Mouse (Mus musculus): Measurements from ENCODE around the gene Ntng1. TPM values are rescaled to one million over a fixed set of nuclear protein-coding genes. Genes with fewer than 3 reads are reported as not detected.

Ntng1 gene
- total and polyA plus RNA-seq, 3 experiments = 0.99 to 2.7 (median 2.0) TPM

- DNase-seq = no peak
Measured at GRCm38 (mm10) chr3:109923788-109924187, 220.0 kb downstream of the Ntng1 start.

GRCm38 (mm10) chr3:109918996-109919395, 224.8 kb downstream of the Ntng1 start:
- no peak for DNase-seq

- no peak for DNase-seq
Measured at GRCm38 (mm10) chr3:109917926-109918694, 225.7 kb downstream of the Ntng1 start.

- no peak for DNase-seq
Measured at GRCm38 (mm10) chr3:109917077-109917476, 226.7 kb downstream of the Ntng1 start.

DNA sequence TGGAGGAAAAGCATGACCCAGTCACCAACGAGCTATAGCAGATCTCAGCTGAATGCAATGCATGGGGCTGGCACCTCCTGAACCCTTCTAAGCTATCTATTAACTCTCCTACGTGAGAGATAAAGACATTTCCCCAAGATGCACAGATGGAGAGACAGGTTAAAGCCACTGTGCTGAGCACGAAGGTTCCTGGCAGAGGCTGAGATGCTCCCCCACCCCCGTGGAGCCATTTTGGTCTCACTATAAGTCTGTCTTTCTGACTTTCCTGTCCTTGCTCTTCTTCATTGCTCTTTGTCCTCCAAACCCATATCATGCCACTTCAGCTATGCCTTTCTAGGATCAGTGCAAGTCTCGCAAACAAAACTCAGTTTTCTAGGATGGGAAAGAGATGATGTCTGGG, 229.6 kb downstream of the Ntng1 start:
- no peak for DNase-seq

- no peak for DNase-seq
Measured at GRCm38 (mm10) chr3:109890600-109890999, 253.2 kb downstream of the Ntng1 start.

DNA sequence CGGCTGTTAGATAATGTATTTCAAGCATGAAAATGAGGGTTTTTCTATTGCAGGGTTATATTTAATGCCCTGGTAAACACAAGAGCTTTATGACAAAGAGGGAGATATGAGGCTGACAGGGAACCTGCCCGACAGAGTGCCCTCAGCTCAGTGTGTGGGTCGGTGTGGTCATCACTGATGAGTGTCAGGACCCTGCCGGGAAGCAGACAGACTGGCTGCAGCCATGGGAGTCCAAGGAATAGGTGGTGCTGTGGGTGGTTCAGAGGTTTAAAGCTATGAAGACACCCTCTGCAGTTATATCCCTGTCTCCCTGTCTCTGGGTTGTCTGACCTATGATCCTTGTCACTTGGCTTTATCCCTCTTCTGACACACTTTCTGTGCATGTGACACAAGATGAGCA, 258.1 kb downstream of the Ntng1 start:
- DNase-seq = no peak

DNA sequence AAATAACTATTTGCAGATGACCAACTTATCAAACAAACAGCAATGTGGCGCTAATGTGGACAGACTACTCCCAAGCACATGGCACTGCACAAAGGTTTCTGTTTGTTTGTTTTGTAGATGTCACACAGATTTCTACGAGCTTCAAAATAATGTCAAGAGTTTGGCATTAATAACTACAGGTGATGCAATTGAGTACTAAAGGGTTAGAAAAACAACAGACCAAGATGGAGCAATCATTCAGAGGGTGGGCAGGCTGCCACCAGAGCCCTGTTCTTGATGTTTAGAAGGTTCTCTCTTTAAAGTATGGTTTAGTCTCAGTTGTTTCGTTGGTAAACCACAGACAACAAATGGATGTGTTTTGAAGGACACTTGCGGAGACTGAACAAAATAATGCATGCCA, 264.8 kb downstream of the Ntng1 start:
- peak; percentile 10 for DNase-seq

GRCm38 (mm10) chr3:109871986-109872385, 271.8 kb downstream of the Ntng1 start:
- DNase-seq = peak; percentile 19

DNA sequence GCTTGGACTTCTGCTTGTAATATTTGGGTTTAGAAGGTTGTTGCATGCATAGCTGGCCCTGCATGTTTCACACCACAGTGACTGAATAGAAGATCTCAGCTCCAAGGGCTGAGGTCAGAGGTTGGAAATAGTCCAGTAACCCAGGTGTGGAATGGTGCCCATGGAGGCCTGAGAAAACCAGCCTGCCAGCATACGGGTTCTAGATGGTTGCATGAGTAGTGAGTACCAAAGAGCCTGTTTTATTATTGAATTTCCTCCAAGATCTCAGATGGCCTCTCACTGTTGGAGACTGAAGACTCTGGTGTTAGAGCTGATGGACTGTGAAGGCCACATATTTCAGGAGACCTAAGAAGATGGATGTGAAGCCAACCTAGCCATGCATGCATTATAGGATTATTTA, 285.5 kb downstream of the Ntng1 start:
- no peak for DNase-seq

GRCm38 (mm10) chr3:109854449-109855155, 289.2 kb downstream of the Ntng1 start:
- DNase-seq = no peak

- DNase-seq = no peak
Measured at GRCm38 (mm10) chr3:109846660-109847059, 297.2 kb downstream of the Ntng1 start.

- DNase-seq = no peak
Measured at GRCm38 (mm10) chr3:109825806-109826205, 318.0 kb downstream of the Ntng1 start.

- no peak for DNase-seq
Measured at GRCm38 (mm10) chr3:109822803-109823474, 320.9 kb downstream of the Ntng1 start.

GRCm38 (mm10) chr3:109818821-109819685, 324.8 kb downstream of the Ntng1 start:
- DNase-seq = no peak

- no peak for DNase-seq
Measured at GRCm38 (mm10) chr3:109809065-109809464, 334.7 kb downstream of the Ntng1 start.

DNA sequence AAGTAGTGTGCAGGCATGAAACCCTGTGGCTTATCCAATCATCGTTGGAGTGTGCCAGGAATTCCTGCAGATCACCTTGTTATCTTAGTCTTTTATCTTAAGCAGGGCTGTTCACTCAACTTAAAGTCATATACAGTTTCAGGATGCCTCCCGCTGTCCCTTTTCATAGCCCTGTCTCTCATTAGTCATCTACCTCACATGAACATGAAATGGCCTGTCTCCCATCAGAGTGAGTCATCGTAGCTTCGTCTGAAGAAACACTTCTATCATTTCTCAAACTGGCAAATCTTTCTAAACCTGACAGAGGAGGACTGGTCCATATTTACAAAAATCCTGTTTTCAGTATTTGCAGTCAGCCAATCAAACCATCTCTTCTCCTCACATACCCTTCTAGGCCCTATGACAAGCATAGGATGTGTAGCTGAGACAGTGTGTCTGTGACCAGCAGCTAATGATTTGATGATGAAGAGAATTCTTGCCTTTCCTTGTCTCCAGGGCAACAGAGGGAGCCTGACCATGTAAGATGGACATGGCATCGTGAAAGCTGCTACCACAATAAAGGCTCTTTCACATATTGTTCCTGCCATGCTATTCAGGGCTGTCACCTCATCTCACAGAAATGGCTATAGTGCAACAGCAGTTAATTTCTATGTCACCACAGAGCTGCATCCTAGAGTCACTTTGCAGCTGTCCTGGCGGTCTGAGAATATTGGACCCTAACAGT, 336.4 kb downstream of the Ntng1 start:
- DNase-seq = no peak

DNA sequence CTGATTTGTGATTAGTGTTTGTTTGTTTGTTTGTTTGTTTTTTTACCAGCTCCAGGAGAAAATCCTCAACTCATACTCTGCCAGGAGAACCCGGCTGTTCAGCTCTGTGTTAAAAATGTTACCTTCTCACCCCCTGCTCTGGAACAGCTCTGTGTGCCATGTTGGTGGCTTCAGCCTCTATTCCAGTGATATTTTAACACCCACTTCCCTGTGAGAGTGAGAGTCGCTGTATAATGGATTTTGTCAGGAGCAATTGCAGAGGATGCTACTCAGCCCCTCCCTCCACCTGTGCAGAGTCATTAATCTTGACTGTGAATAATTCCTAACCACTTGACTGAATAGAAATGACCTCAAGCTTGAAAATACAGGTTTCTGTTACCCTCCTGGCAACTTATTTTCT, 339.7 kb downstream of the Ntng1 start:
- DNase-seq = no peak

DNA sequence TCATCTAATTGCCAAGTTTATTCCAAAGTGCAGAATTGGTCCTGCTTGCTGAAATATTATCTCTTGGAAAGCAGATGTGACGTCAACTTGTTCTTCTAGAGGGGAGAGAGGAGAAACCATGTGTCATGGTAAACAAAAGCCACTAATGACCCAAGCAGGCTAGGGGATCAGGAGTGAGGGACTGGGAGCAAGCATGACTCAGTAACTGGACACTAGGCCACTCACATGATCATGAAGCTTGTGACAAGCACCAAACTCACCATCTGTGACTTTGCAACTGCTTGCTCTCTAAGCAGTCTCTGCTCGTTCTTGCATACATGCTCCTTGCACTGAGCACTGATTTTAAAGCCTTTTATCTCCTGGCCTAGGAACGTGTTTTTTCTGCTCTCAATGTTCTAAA, 340.2 kb downstream of the Ntng1 start:
- DNase-seq = no peak

DNA sequence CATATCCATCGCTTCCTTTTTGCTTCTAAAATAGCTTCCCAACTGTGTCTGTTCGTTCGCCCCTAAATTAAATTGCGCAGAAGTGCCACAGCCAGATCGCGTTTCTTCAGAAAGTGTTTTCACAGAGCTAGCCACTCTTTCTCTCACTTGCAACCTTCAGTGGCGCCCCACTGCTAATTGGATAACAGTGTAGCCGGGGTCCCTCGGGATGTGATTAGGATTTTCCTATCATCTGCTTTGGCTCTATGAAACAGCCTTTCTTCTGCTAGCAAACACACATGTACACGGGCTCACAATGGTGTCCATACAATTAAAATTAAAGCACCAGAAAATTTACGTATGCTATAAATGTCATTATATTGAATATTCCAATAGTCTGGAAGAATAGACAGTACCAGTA, 346.5 kb downstream of the Ntng1 start:
- DNase-seq = no peak

- no peak for DNase-seq
Measured at GRCm38 (mm10) chr3:109783231-109783630, 360.6 kb downstream of the Ntng1 start.

All from adrenal gland, adult 2 months (tissue).